Mouse (Mus musculus) cerebellum, adult (tissue): ENCODE data around the gene Hist1h4j.
A peak's percentile ranks its signal among the peaks of the same experiment; 100 is the strongest.
"Not testable (repeated sequence)": the region's sequence is repeated elsewhere in the genome, so short reads cannot be mapped to it uniquely, and the experiment has no call there.

ENCODE experiments used
- ATAC-seq: cut with Nextera tagmentation; 2 replicates; pipeline ENCODE4 v1.9.2; 2017; ENCODE audit warnings: mild to moderate bottlenecking, moderate library complexity, mixed read lengths; ENCODE audit not compliant: insufficient number of reproducible peaks, low FRiP score, low TSS enrichment

Gene Hist1h4j

DNA sequence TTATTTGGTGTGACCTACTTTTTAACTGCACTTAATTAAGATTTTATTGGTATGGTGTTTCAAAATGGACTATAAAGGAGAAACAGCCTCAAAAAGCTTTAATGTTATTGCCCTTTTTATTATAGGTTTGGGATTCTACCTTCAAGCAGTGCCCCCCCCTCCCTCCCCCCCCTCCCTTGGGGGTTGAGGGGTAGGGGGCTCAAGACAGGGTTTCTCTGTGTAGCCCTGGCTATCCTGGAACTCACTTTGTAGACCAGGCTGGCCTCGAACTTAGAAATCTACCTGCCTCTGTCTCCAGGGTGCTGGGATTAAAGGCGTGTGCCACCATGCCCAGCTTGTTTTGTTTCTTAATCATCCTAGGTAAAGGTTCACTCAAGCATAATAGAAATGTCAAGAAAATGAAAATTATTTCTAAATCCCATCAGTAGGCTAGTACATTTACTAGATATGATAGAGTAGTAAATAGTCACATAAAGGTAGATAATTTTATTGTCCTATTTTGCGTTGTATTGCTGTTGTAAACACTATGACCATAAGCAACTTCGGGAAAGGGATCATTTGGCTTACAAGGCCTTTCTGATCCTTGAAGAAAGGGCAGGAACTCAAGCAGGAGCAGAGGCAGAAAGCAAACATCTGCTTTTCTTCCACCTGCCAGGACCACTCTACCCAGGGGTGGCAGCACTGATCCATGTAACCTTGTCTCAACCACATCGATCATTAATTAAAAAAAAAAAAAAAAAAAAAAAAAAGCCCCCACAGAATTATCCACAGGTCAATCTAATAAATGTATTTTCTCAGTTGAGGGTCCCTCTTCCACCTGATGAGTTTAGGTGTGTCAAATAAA is 11.6 kb upstream of the Hist1h4j start:
- no peak for ATAC-seq

DNA sequence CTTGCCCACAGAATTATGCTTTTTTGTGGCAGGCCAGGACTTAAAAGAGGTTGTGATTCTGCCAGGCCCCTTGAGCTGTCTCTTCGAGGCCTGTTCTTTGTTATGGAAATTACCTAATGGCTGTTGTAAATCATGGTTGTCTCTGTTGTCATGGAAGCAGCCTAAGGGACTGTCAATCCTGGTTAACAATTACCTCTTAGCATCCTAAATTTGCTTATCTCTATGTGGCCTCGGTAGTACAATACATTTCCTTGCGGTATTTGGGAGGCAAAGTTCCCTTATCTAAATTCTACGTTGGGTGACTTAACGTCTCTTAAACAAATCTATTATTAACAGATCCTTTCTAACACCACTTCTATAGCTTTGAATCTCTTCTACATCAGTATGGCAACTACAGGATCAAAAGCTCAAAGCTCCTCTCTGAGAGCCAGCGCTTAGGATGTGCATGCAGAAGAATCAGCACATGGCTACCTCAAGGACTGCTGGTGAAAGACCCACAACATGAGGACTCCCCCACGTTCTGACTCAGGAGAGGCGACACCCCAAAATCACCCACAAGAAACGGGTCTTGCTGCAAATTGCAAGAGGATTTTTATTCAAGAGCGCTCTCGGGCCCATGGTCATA is 6.8 kb upstream of the Hist1h4j start:
- ATAC-seq = no peak

DNA sequence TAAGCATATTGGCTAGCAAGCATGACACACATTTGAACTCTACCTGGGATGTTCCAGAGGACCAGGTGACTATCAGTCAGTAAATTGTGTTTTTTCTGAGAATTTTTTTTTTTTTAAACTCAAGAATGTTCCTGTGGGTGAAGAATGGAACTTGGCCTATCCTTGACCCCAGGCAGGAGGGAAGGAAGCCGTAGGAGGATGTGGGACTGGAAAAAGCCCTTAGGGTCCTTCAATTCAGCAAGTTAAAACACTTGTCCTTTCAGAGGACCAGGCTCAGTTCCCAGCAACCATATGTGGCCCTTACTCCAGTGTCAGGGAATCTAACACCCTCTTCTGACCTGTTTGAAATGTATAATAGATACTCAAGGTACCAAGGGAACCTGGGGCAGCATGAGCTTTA is 5.3 kb upstream of the Hist1h4j start:
- ATAC-seq = no peak

DNA sequence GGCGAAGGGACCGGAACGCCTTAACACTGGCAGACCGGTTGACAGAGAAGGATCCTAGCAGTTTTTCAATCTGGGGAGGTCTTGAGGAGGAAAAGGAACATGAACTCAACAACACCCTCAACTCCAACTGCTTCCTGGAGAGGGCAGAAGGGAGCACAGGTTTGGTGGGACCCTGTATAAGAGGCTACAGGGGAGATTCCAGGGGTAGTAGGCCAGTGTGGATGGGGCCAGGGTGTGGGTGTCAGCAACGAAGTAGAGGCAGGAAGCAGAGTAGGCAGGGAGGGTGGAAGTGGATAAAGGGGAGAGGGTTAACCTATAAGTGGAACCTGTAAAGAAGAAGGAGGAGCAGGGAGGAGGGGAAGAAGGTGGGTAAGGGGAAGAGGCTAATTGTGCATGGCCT is 1.4 kb upstream of the Hist1h4j start:
- no peak for ATAC-seq

DNA sequence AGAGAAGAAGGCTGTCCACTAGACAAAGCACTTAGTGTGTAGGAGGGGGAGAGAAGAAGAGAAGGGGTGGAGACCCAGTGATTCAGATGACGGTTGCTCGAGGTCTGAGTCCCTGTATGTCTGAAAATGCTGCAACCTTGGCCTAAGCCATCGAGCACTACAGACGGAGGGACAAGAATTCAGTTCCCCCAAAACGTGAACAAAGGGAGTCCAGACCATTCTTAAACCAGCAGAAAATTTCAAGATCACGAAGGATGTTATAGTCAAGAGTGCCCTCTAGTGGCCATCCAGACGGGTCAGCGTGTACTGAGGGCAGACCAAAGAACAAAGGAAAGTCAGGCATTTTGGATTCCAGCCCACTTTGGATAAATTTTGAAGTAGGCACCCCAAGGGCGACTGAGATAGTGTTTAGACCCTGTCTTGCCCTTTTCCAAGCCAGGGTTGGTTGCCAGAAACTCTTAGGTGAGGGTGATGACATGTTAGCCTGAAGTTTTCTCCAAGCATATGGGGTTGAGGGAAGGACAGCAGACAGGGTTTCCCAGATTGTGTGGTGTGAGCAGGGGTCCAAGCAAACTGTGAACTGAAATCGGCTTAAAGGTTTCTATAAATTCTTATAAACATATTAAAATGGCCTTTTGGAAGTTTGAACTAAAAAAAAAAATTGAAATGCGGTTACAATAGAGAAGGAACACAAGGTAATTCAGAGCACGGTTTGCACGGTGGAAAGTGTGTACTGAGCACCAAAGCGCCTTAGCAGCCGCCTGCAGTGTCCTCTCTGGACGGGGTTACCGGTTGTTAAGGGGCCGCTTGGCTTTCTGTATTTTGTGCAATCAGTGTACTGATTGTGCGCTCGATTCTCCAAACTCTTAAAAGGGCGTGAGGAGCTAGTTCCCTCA is 606 bp upstream of the Hist1h4j start:
- peak; percentile 58 for ATAC-seq

DNA sequence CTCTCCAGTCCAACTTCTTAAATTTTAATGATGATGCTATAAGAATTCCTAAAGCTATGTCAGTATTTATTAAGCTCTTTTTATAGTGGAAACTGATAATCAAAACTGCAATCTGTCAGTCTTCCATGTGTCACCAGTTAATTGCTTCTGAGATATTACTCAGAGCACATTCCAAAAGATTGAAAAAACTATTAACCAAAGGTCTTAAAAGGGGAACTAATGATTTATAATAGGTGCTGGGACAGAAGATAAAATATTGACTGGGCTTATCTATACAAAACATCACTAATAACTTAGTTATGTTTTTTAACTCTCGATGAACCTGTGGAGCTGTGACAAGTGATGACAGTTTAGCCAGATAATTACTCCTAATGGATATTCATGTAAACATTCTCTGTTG is 10.1 kb downstream of the Hist1h4j start:
- ATAC-seq = no peak

DNA sequence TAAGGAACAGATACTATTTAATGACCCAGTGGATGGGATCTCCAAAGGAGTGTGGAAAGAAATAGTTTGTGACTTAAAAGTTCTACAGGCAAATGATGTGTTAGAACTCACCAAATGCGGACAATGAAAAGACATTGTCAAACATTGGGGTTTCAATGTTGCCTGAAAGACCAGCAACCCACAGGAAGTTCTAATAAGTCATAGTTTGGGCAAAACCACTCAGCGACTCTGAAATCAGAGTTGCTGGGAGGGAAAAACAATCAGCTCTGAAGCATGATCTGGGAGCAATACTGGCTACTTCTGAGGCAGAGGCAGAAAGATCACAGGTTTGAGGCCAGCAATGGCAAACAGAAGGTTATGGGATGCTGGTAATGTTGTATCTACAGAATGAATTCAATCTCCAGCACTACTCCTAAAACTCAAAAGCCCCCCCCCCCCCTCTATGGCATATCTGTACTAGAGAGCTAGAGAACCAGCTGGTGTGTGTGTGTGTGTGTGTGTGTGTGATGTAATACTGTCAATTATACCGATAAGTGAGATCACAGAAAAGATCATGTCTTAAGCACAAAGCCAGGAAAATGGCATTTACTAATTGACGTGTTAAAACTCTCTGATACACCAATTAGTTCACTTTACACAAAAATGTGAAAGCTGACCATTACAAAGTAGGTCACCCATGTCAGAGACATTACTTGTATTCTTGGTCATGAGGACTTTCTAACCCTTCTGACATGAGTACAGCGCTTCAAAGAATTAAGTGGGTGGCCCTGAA is 14.7 kb downstream of the Hist1h4j start:
- ATAC-seq = no peak

DNA sequence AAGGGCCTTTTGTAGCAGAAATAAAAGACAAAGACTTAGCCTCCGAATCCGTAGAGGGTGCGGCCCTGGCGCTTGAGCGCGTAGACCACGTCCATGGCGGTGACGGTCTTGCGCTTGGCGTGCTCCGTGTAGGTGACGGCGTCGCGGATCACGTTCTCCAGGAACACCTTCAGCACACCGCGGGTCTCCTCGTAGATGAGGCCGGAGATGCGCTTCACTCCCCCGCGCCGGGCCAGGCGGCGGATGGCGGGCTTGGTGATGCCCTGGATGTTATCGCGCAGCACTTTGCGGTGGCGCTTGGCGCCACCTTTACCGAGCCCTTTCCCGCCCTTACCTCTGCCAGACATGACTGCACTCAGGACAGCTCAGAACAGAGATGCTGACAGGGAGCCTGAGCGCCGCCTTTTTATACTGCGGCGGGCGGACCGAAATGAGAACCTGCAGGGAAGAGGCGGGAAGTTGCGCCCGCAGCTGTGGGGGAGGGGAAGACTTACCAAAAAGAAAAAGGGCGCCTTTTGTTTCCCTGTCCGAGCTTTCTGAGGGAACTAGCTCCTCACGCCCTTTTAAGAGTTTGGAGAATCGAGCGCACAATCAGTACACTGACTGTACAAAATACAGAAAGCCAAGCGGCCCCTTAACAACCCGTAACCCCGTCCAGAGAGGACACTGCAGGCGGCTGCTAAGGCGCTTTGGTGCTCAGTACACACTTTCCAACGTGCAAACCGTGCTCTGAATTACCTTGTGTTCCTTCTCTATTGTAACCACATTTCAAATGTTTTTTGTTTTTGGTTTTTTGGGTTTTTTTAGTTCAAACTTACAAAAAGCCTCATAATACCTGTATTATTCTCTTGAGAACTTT is 15.5 kb downstream of the Hist1h4j start, which contains the start of gene Hist1h4k:
TSS of gene Hist1h4k (minus strand) at position 347 of the 859 bp plus-strand sequence.
- ATAC-seq = peak; percentile 89

DNA sequence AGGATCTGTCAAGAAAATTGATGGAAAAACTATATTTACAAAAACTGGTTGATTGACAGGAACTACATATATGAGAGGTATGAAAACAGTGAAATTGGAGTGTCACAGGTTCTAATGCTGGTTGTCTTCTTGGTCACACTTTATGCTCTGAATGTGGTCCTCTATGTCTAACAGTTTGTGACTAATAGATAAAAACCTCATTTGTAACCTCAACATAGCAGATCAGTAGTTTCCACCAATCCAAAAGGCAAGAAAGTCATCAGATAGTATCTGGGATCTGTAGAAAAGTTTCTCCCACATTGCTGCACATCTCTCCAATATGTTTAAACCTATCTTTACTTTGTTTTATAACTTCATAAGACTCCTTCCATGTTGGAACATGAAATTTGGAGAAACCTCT is 16.6 kb downstream of the Hist1h4j start:
- no peak for ATAC-seq

DNA sequence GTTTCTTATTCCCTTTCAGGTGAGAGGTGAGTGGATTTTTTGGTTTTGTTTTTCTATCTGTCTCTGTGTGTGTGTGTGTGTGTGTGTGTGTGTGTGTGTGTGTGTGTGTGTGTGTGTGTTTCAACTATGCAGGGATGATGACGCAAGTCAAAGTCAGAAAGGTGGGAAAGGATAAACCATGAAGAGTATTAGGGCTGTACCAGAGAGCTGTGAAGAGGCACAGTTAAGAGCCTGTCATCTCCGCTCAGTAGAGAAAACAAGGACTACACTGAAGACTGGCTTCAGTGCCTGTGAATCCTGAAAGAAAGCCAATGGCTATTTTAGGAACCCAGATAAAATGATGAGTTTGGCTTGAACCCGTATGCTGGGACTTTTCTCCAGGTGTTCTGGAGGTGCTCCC is 17.0 kb downstream of the Hist1h4j start:
- ATAC-seq = no peak

DNA sequence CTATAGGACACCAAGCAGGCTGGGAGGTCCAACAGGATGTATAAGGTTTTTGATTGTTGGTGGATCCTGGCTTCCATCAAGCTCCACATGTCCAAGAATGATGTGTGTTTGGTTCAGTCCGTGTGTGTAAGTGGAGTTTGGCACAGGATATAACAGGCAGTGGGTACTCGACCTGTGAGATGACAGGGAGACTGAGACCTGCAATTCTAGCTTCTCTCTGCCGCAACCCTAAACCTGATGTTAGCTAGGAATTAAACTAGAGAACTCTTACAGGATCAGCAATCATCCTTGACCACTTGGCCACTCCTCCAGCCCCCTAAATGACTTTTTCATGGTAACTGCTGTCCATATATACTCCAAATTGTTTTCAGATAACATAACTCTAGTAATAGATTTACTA is 17.5 kb downstream of the Hist1h4j start:
- ATAC-seq = no peak

DNA sequence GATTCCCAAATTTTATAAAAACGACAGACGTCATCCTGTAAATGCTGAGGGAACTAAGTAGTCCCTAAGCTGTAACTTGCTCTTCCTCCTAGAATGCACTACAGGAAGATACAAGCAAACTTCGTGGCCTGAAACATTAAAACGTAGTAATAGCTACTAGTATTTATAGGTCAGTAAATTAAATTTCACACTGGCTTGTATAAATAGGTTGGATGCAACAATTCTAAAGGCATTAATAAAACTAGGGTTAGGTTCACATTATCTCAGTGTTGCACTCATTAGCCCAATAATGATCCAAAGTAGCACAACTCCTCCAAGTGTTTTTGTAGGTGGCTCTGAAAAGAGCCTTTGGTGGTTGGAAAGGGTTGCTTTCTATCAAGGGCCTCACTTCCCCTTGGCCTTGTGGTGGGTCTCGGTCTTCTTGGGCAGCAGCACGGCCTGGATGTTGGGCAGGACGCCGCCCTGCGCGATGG is 18.2 kb downstream of the Hist1h4j start:
- ATAC-seq = no peak

DNA sequence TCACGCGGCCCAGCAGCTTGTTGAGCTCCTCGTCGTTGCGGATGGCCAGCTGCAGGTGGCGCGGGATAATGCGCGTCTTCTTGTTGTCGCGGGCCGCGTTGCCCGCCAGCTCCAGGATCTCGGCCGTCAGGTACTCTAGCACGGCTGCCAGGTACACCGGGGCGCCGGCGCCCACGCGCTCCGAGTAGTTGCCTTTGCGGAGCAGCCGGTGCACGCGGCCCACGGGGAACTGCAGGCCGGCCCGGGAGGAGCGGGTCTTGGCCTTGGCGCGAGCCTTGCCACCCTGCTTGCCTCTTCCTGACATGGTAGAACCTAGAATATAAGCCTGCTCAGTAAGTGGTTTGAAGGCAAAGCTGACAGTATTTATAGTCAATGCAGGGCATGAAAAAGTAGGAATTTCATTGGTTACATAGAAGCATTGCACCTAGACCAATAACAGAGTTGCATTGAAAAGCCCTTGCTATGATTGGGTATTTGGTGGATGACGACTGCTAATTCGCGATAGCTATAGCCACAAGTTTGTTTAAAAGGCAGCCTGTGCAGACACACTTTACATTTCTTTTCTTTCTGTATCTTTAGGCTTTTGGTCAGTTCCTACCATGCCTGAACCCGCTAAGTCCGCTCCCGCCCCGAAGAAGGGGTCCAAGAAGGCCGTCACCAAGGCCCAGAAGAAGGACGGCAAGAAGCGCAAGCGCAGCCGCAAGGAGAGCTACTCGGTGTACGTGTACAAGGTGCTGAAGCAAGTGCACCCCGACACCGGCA is 18.8 kb downstream of the Hist1h4j start, which contains the start of the genes Hist1h2ak and Hist1h2bn:
TSS of gene Hist1h2ak (minus strand) at position 304 of the 762 bp plus-strand sequence.
TSS of gene Hist1h2bn (plus strand) at position 600 of the 762 bp plus-strand sequence.
- ATAC-seq = peak; percentile 98

DNA sequence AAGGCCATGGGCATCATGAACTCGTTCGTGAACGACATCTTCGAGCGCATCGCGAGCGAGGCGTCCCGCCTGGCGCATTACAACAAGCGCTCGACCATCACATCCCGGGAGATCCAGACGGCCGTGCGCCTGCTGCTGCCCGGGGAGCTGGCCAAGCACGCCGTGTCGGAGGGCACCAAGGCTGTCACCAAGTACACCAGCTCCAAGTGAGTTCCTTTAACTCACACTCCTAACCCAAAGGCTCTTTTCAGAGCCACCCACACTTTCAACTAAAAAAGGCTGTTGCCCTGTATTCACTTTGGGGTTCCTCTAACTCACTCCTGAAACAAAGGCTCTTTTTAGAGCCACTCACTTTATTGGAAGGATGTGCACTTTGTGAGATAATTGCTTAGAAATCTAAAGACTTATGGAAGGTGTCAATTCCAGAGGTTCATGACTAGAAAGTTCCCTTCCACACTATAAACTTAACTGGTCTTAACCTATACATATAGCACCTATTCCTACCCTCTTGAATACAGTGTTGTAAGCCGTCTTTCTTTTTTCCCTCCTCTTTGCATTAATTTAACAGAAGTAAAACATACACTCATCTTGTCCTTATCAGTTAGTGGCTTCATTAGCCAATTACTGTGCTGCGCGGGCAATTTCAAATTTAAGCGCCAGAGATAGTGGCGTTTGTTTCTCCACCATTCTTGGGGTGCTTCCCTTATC is 19.6 kb downstream of the Hist1h4j start:
- ATAC-seq = not testable (repeated sequence)

DNA sequence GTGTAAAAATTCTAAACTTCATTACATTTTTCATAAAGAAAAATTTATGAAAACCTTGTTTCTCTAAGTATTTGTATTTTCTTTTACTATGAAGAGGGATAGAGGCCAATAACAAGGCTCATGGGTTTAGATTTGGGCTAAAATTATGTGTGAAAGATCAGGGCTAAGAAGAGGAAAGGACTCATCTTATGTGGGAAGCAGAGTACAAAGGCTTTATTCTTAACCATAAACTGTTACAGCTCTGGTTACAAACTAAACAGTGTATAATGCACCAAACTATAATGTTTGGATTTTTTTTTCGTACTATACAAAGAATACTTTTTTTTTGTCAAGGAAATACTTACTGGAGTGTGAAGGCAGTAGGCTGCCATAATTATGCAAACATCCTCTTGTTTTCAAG is 20.8 kb downstream of the Hist1h4j start:
- no peak for ATAC-seq

DNA sequence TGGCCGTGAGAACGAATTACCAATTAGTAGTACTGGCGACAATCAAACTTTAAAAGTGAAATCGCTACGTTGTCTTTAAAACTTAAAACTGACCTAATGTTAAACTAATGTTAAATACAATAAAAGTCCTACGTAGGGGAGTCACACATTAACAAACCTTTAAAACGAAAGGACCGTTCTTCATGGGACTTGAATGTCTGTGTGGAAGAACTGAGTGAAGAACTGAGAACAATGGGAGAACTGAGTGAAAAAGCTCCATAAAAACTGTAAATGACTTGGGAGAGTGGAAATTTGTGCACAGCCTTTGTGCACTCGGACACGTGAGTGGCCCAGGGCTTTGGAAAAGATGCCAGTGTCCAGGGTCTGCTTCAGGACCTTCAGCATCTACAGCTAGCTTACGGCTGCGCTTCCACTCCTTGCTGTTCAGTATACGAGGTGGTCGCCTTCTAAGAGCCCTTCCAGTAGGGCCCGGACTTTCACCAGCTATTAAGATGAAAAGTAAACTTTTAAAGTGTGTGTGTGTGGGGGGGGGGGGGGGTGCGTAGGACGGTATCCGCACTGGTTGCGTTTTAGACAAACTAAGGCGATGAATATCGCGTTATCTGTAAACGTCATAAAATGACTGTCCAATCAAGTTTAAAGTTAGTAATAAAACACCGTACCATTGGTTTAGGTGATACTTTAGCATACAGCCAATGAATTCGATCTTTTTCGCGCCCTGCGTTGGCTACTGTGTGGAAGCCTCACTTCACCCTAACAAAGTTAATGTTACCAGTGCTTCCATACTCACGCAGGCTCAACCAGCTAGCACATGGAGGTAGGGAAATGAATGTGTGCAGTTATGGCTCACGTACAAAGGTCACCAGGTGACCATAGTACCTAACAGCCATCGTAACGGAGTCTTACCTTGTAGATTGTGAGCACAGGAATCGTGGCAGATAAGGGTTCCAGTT is 44.2 kb downstream of the Hist1h4j start:
- peak; percentile 94 for ATAC-seq
